Mouse (Mus musculus): ENCODE measurements around the gene Tsn. TPM values are rescaled to one million over a fixed set of nuclear protein-coding genes. Genes with fewer than 3 reads are reported as not detected.

Gene Tsn
- total and polyA plus RNA-seq, 3 experiments: 37.6 to 128 (median 125) TPM

Other genes with a start within 250 kb of the Tsn start
- not detected for gene Gm29106, start 135.2 kb downstream of the Tsn start, total RNA-seq (2021)
- not detected in 2 replicates for gene Gm29106, start 135.2 kb downstream of the Tsn start, polyA plus RNA-seq (2012; rRNA removed)
- 10 to 100 TPM; 35.8 to 45.7 TPM for gene Nifk, start 10.1 kb upstream of the Tsn start, total RNA-seq (2021)
- gene Nifk, start 10.1 kb upstream of the Tsn start, polyA plus RNA-seq (2012; rRNA removed): 1.7 and 2.4 TPM in 2 replicates
- gene Clasp1, start 77.3 kb upstream of the Tsn start, total RNA-seq (2021): 10 to 100 TPM; 36.0 to 42.9 TPM
- gene Clasp1, start 77.3 kb upstream of the Tsn start, polyA plus RNA-seq (2012; rRNA removed): 13.1 and 14.9 TPM in 2 replicates